Mouse (Mus musculus) midbrain, embryonic 13.5 days (tissue): Measurements from ENCODE around the gene Jpt2. TPM values are rescaled to one million over a fixed set of nuclear protein-coding genes. Genes with fewer than 3 reads are reported as not detected.
"Not testable (repeated sequence)": the region's sequence is repeated elsewhere in the genome, so short reads cannot be mapped to it uniquely, and the experiment has no call there.

Source experiments
- ATAC-seq: fragments of 200-750 bp; cut with Nextera tagmentation; 2 replicates; pipeline ENCODE4 v1.8.0; 2017; ENCODE audit warnings: mild to moderate bottlenecking, moderate TSS enrichment, moderate library complexity
- H3K27ac ChIP-seq: fragments of 300-500 bp; sonication (generic); 2 replicates; pipeline ENCODE4 v1.5.1; 2015; ENCODE audit warnings: inconsistent platforms, mild to moderate bottlenecking, moderate library complexity
- H3K27me3 ChIP-seq: fragments of 300-500 bp; sonication (generic); 2 replicates; pipeline ENCODE4 v1.6.1; 2015; ENCODE audit warnings: mild to moderate bottlenecking, inconsistent platforms
- H3K36me3 ChIP-seq: fragments of 300-500 bp; sonication (generic); 2 replicates; pipeline ENCODE4 v1.6.1; 2015; ENCODE audit warnings: mild to moderate bottlenecking, inconsistent platforms
- H3K4me1 ChIP-seq: fragments of 300-500 bp; sonication (generic); replicated peaks from 2 replicates; pipeline ENCODE4 v1.6.1; 2015; ENCODE audit warnings: inconsistent platforms
- H3K4me2 ChIP-seq: fragments of 300-500 bp; sonication (generic); replicated peaks from 2 replicates; pipeline ENCODE4 v1.6.1; 2015; ENCODE audit warnings: moderate library complexity, mild to moderate bottlenecking, inconsistent platforms
- H3K4me3 ChIP-seq: fragments of 300-500 bp; sonication (generic); replicated peaks from 2 replicates; pipeline ENCODE4 v1.5.1; 2015; ENCODE audit warnings: mild to moderate bottlenecking, inconsistent platforms
- H3K9ac ChIP-seq: fragments of 300-500 bp; sonication (generic); replicated peaks from 2 replicates; pipeline ENCODE4 v1.6.1; 2015; ENCODE audit warnings: mild to moderate bottlenecking, inconsistent platforms
- H3K9me3 ChIP-seq: fragments of 300-500 bp; sonication (generic); 2 replicates; pipeline ENCODE4 v1.6.1; 2016; ENCODE audit warnings: mild to moderate bottlenecking, inconsistent platforms
- WGBS: fragments of 180-500 bp; shearing (Covaris S2); methylation state at CpG from one replicate; pipeline ENCODE4 v1.1.7; 2015; 5-methylcytosine and 5-hydroxymethylcytosine counted together
- polyA plus RNA-seq: library from polyadenylated mRNA; unstranded; fragments of >200 nt; fragmentation: Nextera tagmentation; extraction: Ambion mirVana; gene quantifications from 2 replicates; pipeline ENCODE4 v1.2.1, GENCODE M21; 2015

Gene Jpt2
- polyA plus RNA-seq, 1 experiment from 2014 or later, result 146 TPM

DNA sequence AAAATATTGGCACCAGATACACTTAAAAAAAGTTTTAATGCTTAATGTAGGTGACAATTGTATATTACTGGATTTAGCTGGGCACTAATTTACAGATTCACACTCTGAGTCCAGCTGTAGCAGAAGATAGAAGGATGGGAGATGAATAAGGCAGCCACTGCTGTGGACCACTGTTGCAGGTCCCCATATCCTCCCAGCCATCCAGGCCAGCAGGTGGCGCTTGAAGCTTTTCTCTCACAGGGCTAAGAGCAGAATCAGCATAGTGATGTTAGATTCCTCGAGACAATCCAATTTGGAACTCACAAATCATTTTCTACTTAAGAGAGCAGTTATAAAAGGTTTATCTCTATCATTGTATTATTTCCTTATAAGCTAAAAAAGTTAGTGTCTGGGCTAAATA is 18.0 kb downstream of the Jpt2 start:
- peaks cover 48% of the 10 kb centered on the region for H3K36me3 ChIP-seq
- H3K27me3 ChIP-seq, H3K4me2 ChIP-seq, H3K27ac ChIP-seq, H3K9me3 ChIP-seq, H3K4me1 ChIP-seq, H3K4me3 ChIP-seq, H3K9ac ChIP-seq: not testable (repeated sequence)
- peak; percentile 79; the same call in 1 of the 2 replicates for ATAC-seq
- WGBS, result 20% methylated on average over 2 of the region's 2 CpGs

DNA sequence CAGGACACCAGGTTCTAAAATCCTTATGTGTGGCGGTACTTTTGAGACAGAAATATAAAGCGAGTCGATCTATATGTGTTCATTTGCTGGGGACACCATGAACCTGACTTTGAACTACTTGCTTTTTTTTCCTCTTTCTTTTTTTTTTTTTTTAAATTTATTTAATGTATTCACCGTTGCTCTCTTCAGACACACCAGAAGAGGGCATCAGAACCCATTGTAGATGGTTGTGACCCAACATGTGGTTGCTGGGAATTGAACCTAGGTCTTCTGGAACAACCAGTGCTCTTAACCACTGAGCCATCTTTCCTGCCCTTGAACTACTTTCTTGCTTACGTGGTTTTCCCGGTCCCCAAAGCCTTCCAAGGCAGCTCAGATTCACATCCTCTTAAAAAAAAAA is 23.2 kb downstream of the Jpt2 start:
- peaks cover 34% of the 10 kb centered on the region for H3K4me1 ChIP-seq
- H3K4me2 ChIP-seq, result peak overlapping the region; percentile 75
- 47% methylated on average over 6 of the region's 6 CpGs for WGBS
- peak overlapping the region; percentile 93 for H3K27ac ChIP-seq
- peak overlapping the region; percentile 93 for H3K9ac ChIP-seq
- peaks cover 12% of the 10 kb centered on the region; the same call in 1 of the 2 replicates for H3K36me3 ChIP-seq
- no peaks in the 10 kb centered on the region for H3K9me3 ChIP-seq
- ATAC-seq, result no peak
- H3K27me3 ChIP-seq, result no peaks in the 10 kb centered on the region
- H3K4me3 ChIP-seq, result peak overlapping the region; percentile 90

DNA sequence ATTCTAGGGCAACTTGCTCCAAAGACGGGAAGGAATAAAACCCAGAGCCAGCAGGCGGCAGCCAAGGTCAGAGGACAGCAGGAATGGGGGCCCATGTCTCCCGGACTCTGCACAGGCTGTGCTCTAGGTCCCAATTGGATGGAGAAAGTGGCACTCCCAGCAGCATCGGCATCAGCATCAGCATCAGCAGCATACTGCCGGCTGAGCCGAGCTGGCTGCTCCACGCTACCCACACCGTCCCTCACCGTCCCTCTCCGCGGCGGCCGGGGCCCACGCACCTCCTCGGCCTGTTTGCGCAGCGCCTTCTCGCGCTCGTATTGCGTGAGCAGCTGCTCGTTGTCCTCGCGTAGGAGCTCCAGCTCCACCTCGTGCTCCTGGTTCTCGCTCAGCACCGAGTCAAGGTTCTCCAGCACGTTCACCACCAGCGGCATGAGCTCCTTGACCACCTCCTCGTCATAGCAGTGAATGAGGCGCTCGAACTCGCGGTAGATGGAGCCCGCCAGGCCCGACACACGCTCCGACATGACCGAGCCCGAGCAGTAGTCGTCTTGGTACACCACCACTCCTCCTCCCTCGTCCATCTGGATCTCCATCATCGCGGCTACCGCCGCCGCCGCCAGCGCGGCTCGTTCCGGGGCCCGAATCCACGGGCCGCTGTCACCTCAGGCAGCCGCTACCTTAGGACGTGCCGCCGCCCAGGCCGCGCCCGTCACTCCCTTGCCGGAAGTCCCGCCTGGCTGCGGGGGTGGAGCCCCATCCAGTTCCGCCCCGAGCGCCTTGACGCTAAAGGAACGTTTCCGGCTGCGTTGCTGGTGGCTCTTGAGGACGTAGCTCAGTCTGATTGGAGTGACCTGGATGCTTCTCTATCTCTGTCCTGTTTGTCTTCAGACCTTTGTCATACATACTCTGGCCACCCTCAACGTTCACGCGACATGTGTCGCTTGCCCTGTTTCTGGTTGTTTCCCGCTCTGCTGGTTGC is 23.9 kb downstream of the Jpt2 start, which contains the start of gene Mapk8ip3:
Gene Mapk8ip3, minus strand, starts transcription at position 719 of the 979 bp plus-strand sequence.
- ATAC-seq, result peak; percentile 99
- peaks cover 13% of the 10 kb centered on the region for H3K36me3 ChIP-seq
- H3K4me1 ChIP-seq, result peaks cover 34% of the 10 kb centered on the region
- peak within 1 kb of the TSS; percentile 93 for H3K27ac ChIP-seq
- WGBS, result under 1% methylated on average over 78 of the region's 78 CpGs
- no peaks in the 10 kb centered on the region for H3K27me3 ChIP-seq
- H3K4me2 ChIP-seq, result peak within 1 kb of the TSS; percentile 75
- H3K4me3 ChIP-seq, result peak within 1 kb of the TSS; percentile 90
- H3K9me3 ChIP-seq, result no peaks in the 10 kb centered on the region
- peak within 1 kb of the TSS; percentile 93 for H3K9ac ChIP-seq

DNA sequence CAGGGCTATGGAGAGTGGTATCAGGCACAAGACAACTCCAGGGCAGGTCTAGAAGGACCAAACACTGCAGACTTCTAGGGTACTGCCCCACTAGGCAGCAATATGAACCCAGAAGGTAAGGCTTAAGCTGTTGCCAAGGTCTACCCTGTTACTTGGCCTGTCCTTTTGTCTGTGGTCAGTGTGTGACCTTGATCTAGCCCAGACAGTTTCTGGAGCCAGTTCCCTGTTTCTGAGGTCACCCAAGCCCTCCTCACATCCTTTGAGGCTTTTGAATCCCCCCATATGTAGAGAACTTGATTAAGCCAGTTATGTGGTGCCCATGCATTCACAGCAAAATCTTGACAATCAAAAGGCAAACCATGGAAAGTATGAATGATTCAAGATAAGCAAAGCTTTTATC is 24.8 kb downstream of the Jpt2 start:
- Histone ChIP-seq H3K27ac (no peak overlapping the region), H3K27me3 (no peaks in the 10 kb centered on the region), H3K4me2 (peak overlapping the region; percentile 75), H3K9ac (peak overlapping the region; percentile 93), H3K4me1 (peaks cover 34% of the 10 kb centered on the region), H3K9me3 (no peaks in the 10 kb centered on the region), H3K4me3 (peak overlapping the region; percentile 90), H3K36me3 (peaks cover 15% of the 10 kb centered on the region)
- ATAC-seq, result no peak

DNA sequence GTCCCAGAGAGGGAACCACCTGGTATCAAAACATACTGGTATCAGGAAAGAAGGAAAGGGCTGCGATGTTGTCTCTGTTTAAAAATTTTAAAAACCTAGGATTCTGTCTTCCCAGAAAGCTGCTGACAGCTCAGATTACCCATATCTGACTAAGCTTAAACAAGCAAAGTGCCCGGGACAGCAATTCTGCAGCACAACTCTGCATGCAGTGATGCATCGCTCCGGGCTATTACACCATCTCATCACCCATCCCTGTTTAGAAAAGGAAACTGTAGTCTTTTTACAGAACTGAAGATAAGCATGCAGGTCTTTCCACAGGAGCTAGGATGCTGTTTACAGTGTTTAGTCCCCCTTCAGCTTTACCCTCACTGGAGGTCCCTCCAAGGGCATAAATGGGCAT is 25.6 kb downstream of the Jpt2 start:
- no peaks in the 10 kb centered on the region for H3K27me3 ChIP-seq
- H3K36me3 ChIP-seq, result peaks cover 14% of the 10 kb centered on the region
- H3K9me3 ChIP-seq, result no peaks in the 10 kb centered on the region
- H3K4me2 ChIP-seq, result peak overlapping the region; percentile 75
- no peak for ATAC-seq
- H3K4me3 ChIP-seq, result peak overlapping the region; percentile 90
- H3K4me1 ChIP-seq, result peaks cover 34% of the 10 kb centered on the region
- H3K27ac ChIP-seq, result no peak overlapping the region
- WGBS, result 90% methylated on average over 4 of the region's 4 CpGs
- peak overlapping the region; percentile 93 for H3K9ac ChIP-seq

DNA sequence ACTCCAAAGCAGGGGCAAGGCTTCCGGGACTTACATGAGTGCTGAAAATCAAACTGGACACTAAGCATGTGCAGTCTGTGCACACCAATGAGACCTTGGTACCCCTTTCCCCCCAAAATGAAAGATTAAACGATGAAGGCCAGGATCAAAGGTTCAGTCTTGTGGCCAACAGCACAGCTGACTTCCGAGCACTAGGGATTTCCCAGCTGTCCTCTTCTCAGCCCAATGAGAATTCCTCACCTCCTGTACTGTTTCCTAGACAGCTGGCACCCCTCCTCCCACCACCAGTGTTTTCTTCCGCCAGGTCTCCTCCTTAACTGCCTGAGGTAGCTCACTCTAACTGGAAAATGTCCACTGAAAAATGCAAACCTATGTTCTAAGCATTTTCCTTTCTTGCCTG is 27.3 kb downstream of the Jpt2 start:
- no peaks in the 10 kb centered on the region for H3K27me3 ChIP-seq
- peaks cover 34% of the 10 kb centered on the region for H3K4me1 ChIP-seq
- no peak for ATAC-seq
- H3K4me2 ChIP-seq, result 0 out of 2 replicates have a peak overlapping the region, but pooled peaks have one; percentile 3
- no peak overlapping the region for H3K4me3 ChIP-seq
- peak overlapping the region; percentile 23; the same call in 1 of the 2 replicates for H3K9ac ChIP-seq
- H3K36me3 ChIP-seq, result peaks cover 21% of the 10 kb centered on the region
- H3K27ac ChIP-seq, result no peak overlapping the region
- no peaks in the 10 kb centered on the region for H3K9me3 ChIP-seq
- WGBS, result 80% methylated on average over 4 of the region's 4 CpGs

DNA sequence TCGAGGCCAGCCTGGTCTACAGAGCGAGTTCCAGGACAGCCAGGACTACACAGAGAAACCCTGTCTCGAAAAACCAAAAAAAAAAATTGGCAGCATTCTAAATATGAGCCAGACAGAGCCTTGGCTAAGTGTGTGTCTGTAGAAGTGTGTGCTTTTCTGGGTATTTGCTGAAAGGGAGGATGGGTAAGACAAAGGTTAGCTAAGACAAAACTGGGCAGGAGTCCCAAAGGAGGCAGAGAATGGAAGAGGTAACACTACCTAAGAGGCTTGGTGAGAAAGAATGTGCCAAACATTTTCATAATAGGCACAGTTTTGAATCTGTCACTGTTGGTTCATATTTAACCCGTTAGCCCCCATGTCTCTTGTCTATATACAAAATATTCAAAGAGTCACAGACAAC is 28.1 kb downstream of the Jpt2 start:
- WGBS, result 96% methylated on average over 4 of the region's 4 CpGs
- Histone ChIP-seq H3K36me3 (peaks cover 28% of the 10 kb centered on the region), H3K4me3 (no peak overlapping the region), H3K27ac (no peak overlapping the region), H3K4me1 (peaks cover 34% of the 10 kb centered on the region), H3K9me3 (no peaks in the 10 kb centered on the region), H3K27me3 (no peaks in the 10 kb centered on the region), H3K9ac (no peak overlapping the region), H3K4me2 (no peak overlapping the region)
- no peak for ATAC-seq

DNA sequence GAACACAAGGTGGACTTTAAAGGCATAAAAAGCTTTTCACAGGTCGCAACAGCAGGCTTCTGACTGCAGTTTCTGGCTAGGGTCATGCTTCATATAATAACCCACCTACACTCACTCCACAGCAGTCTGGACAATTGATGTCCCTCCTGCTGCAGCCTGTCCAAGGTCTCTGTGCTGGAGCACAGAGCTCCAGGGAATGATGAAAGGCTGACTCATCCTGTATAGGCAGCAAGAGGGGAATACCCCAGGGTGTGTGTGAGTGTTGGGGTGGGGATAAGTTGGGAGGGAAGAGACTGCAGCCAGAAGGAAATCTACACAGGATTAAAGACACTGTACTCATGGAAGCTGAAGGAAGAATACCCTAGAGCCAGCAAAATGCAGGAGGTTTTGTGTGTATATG is 31.0 kb downstream of the Jpt2 start:
- Histone ChIP-seq H3K9me3 (no peaks in the 10 kb centered on the region), H3K4me3 (no peak overlapping the region), H3K36me3 (peaks cover 56% of the 10 kb centered on the region), H3K27ac (no peak overlapping the region), H3K27me3 (no peaks in the 10 kb centered on the region), H3K4me1 (peaks cover 17% of the 10 kb centered on the region), H3K4me2 (no peak overlapping the region), H3K9ac (no peak overlapping the region; the same call in 1 of the 2 replicates)
- WGBS, result 100% methylated on average over 1 of the region's 1 CpGs
- no peak for ATAC-seq

DNA sequence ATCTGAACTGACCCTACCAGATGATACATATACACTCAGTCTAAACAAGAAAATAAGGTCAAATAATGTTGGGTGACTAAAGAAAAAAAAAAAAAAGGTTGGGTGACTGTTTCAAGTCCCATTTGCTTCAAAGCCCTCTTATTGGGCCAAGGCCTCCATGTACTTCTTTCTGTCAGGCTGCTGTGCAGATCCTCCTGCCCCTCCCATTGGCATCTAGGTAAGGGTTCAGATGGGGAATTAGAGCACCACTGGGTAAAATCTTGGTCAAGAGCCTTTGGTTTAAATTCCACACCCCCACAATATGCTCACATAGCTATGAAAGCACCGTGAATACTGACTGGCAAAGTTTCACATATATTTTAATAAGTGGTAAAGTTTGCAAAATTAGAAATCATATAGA is 37.2 kb downstream of the Jpt2 start:
- H3K9me3 ChIP-seq, result no peaks in the 10 kb centered on the region
- H3K4me1 ChIP-seq, result no peaks in the 10 kb centered on the region
- H3K9ac ChIP-seq, result no peak overlapping the region
- H3K4me2 ChIP-seq, result no peak overlapping the region
- peaks cover 97% of the 10 kb centered on the region for H3K36me3 ChIP-seq
- 100% methylated on average over 1 of the region's 1 CpGs for WGBS
- H3K27me3 ChIP-seq, result no peaks in the 10 kb centered on the region
- no peak overlapping the region for H3K27ac ChIP-seq
- no peak overlapping the region for H3K4me3 ChIP-seq
- ATAC-seq, result no peak

DNA sequence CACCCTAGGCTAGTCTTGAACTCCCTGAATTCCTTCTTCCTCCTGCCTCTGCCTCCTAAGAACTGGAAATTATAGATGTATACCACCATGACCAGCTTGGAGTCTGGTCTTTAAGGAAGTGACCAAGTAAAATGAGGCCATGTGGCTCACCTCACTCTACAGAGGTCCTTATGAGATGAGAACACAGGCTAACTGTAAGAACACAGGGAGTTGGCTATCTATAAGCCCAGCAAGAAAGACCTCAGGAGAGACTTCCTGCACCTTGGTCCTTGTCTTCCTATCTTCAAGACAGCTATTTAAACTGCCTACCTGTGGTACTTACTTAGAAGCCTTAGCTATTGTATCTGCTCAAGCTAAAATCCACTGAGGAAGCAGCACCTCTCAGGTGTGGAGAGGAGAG is 46.5 kb downstream of the Jpt2 start:
- H3K27ac ChIP-seq, result no peak overlapping the region

DNA sequence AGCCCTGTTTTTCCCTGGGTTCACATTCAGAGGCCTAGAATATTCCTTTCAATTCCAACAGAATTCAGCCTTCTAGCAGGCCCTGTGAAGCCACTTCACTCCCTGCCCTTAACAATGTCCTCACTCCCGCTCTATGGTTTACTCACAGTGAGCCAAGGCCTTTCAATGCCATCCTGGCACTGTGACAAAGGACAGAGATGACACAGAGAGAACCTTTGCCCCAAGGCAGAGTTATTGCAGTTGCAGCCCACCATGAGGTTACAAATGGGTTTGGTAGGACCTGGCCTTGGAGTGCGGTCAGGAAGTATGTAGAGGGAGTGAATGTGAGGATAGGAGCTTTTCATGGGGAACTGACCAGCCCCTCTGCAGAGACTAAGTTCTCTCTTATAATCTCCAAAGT is 52.9 kb downstream of the Jpt2 start:
- H3K27ac ChIP-seq, result no peak overlapping the region
- H3K4me3 ChIP-seq, result no peak overlapping the region
- no peak overlapping the region for H3K4me2 ChIP-seq
- H3K27me3 ChIP-seq, result no peaks in the 10 kb centered on the region
- H3K36me3 ChIP-seq, result peaks cover 100% of the 10 kb centered on the region
- 93% methylated on average over 2 of the region's 2 CpGs for WGBS
- H3K9me3 ChIP-seq, result no peaks in the 10 kb centered on the region
- H3K4me1 ChIP-seq, result no peaks in the 10 kb centered on the region
- no peak for ATAC-seq
- no peak overlapping the region for H3K9ac ChIP-seq

More for the DNA sequence above, 46.5 kb downstream of the Jpt2 start:
- Histone ChIP-seq H3K36me3 (peaks cover 98% of the 10 kb centered on the region), H3K4me3 (no peak overlapping the region), H3K27me3 (no peaks in the 10 kb centered on the region), H3K4me1 (no peaks in the 10 kb centered on the region), H3K9me3 (no peaks in the 10 kb centered on the region), H3K4me2 (no peak overlapping the region), H3K9ac (no peak overlapping the region)
- ATAC-seq, result no peak

DNA sequence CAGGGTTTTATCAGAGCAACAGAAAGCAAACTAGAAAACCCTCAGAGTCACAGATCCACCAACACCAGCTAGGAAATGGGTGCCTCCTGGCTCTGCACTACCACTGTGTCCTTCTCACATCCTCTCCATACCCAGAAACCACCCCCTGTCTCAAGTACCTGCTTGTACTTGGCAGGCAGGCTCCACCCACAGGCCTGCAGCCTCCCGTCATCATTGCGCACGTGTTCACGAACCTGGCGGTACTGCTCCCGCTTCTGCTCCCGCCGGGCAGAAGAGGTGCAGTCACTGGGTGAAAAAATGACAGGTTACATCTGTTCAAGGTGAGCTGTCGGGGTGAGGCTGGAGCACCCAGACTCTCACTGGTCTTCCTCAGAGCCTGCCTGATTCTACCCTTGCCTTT is 56.7 kb downstream of the Jpt2 start:
- Histone ChIP-seq H3K4me1 (no peaks in the 10 kb centered on the region), H3K4me2 (no peak overlapping the region), H3K27ac (no peak overlapping the region), H3K36me3 (peaks cover 100% of the 10 kb centered on the region), H3K27me3 (no peaks in the 10 kb centered on the region), H3K4me3 (no peak overlapping the region), H3K9me3 (no peaks in the 10 kb centered on the region), H3K9ac (no peak overlapping the region)
- no peak for ATAC-seq
- WGBS, result 92% methylated on average over 9 of the region's 9 CpGs
